Comparison of ENCODE assay signal across 7 mouse cellular contexts in the genomic region with DNA sequence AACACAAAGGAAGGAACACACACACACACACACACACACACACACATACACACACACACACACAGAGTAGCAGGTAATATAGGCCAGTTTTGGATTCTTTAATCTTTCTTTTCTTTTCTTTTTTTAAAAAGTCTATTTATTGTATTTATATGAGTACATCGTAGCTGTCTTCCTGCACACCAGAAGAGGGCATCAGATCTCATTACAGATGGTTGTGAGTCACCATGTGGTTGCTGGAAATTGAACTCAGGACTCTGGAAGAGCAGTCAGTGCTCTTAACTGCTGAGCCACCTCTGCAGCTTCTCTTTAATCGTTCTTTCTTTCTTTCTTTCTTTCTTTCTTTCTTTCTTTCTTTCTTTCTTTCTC. TPM values are rescaled to one million over a fixed set of nuclear protein-coding genes. Genes with fewer than 3 reads are reported as not detected.
DNase-seq lines count a peak whose midpoint lies in the region; ATAC-seq and TF ChIP-seq lines count a peak whose summit lies in the region.
"Not testable (repeated sequence)": the region's sequence is repeated elsewhere in the genome, so short reads cannot be mapped to it uniquely, and the experiment has no call there.

No protein-coding gene starts in this region.

- TF ChIP-seq POLR2A in ES-Bruce4 (IDR thresholded peaks at IDR 0.05; ENCODE audit: insufficient read depth, low read length): not testable (repeated sequence)

- H3K4me1 ChIP-seq in ES-Bruce4 (ENCODE audit: control insufficient read depth, insufficient read depth, low read length): not testable (repeated sequence)
- peaks cover 19% of the 10 kb centered on the region for H3K4me1 ChIP-seq in forebrain, embryonic 13.5 days
- H3K4me1 ChIP-seq in heart, embryonic 14.5 days (ENCODE audit: control insufficient read depth in 2 of 2, insufficient read depth in 2 of 2, low read length in 2 of 2): peaks cover 18 to 34% of the 10 kb centered on the region in 2 experiments
- H3K4me1 ChIP-seq in hindbrain, embryonic 16.5 days (ENCODE audit: control insufficient read depth, insufficient read depth, low read depth, low read length): peaks cover 13% of the 10 kb centered on the region
- H3K4me1 ChIP-seq in liver, embryonic 11.5 days (replicated peaks; ENCODE audit: control insufficient read depth, insufficient read depth, low read length): peaks cover 12% of the 10 kb centered on the region
- peaks cover 20% of the 10 kb centered on the region for H3K4me1 ChIP-seq in midbrain, embryonic 13.5 days (replicated peaks)
- peaks cover 25% of the 10 kb centered on the region for H3K4me1 ChIP-seq in neural tube, embryonic 15.5 days

- DNase-seq in liver, embryonic 11.5 days (ENCODE audit: low spot score): not testable (repeated sequence)

- 61% methylated on average over 2 of the region's 2 CpGs for WGBS in forebrain, embryonic 13.5 days
- WGBS in heart, embryonic 14.5 days: 85% methylated on average over 2 of the region's 2 CpGs
- 79% methylated on average over 2 of the region's 2 CpGs for WGBS in hindbrain, embryonic 16.5 days
- WGBS in liver, embryonic 11.5 days: 74% methylated on average over 2 of the region's 2 CpGs
- 57% methylated on average over 2 of the region's 2 CpGs for WGBS in midbrain, embryonic 13.5 days
- 84% methylated on average over 2 of the region's 2 CpGs for WGBS in neural tube, embryonic 15.5 days

- H3K27me3 ChIP-seq in ES-Bruce4 (ENCODE audit: control insufficient read depth, insufficient read depth, low read length, poor library complexity, severe bottlenecking); forebrain, embryonic 13.5 days; heart, embryonic 14.5 days (ENCODE audit: control insufficient read depth, insufficient read depth, low read length); hindbrain, embryonic 16.5 days (replicated peaks; ENCODE audit: control insufficient read depth, insufficient read depth, low read length); liver, embryonic 11.5 days (replicated peaks; ENCODE audit: control insufficient read depth, insufficient read depth, low read length); neural tube, embryonic 15.5 days (replicated peaks): not testable (repeated sequence)
- H3K27me3 ChIP-seq in midbrain, embryonic 13.5 days: peaks cover 11% of the 10 kb centered on the region; the same call in 1 of the 2 replicates

- peak overlapping the region; percentile 64; the same call in 1 of the 2 replicates for H3K9ac ChIP-seq in ES-Bruce4 (ENCODE audit: low read depth, poor library complexity, severe bottlenecking)
- H3K9ac ChIP-seq in forebrain, embryonic 13.5 days; heart, embryonic 14.5 days (ENCODE audit: low read length); hindbrain, embryonic 16.5 days (ENCODE audit: low read depth, low read length); liver, embryonic 11.5 days (ENCODE audit: low read depth, low read length); midbrain, embryonic 13.5 days (replicated peaks); neural tube, embryonic 15.5 days (replicated peaks): not testable (repeated sequence)

- peak overlapping the region; percentile 41 for H3K4me2 ChIP-seq in forebrain, embryonic 13.5 days
- H3K4me2 ChIP-seq in heart, embryonic 14.5 days (ENCODE audit: low read length): peak overlapping the region; percentile 63
- peak overlapping the region; percentile 36; the same call in 1 of the 2 replicates for H3K4me2 ChIP-seq in hindbrain, embryonic 16.5 days (ENCODE audit: low read length)
- peak overlapping the region; percentile 77 for H3K4me2 ChIP-seq in liver, embryonic 11.5 days
- peak overlapping the region; percentile 42 for H3K4me2 ChIP-seq in midbrain, embryonic 13.5 days (replicated peaks)
- H3K4me2 ChIP-seq in neural tube, embryonic 15.5 days: peak overlapping the region; percentile 43

- peak overlapping the region; percentile 93 for H3K27ac ChIP-seq in ES-Bruce4 (ENCODE audit: insufficient read depth, low read length)
- not testable (repeated sequence) for H3K27ac ChIP-seq in forebrain, embryonic 13.5 days; heart, embryonic 14.5 days (replicated peaks in 1 of 2; ENCODE audit: control insufficient read depth in 1 of 2, insufficient read depth in 1 of 2, low read depth in 2 of 2, low read length in 2 of 2); hindbrain, embryonic 16.5 days (ENCODE audit: low read depth, low read length); liver, embryonic 11.5 days (ENCODE audit: low read depth, low read length); midbrain, embryonic 13.5 days; neural tube, embryonic 15.5 days (replicated peaks)

- peak overlapping the region; percentile 66 for H3K4me3 ChIP-seq in ES-Bruce4 (ENCODE audit: low read depth, low read length)
- H3K4me3 ChIP-seq in forebrain, embryonic 13.5 days; heart, embryonic 14.5 days (ENCODE audit: control insufficient read depth in 1 of 2, insufficient read depth in 1 of 2, low read depth in 1 of 2, low read length in 2 of 2); hindbrain, embryonic 16.5 days (ENCODE audit: low read length); liver, embryonic 11.5 days (ENCODE audit: low read depth, low read length); midbrain, embryonic 13.5 days (replicated peaks); neural tube, embryonic 15.5 days (replicated peaks): not testable (repeated sequence)

- TF ChIP-seq EP300 in ES-Bruce4 (IDR thresholded peaks at IDR 0.05; ENCODE audit: insufficient read depth, low read depth, low read length): not testable (repeated sequence)

- peaks cover 11% of the 10 kb centered on the region for H3K9me3 ChIP-seq in ES-Bruce4 (replicated peaks; ENCODE audit: control insufficient read depth, insufficient read depth, low read length, poor library complexity, severe bottlenecking)
- H3K9me3 ChIP-seq in forebrain, embryonic 13.5 days (replicated peaks); heart, embryonic 14.5 days (ENCODE audit: control insufficient read depth, low read length); hindbrain, embryonic 16.5 days (ENCODE audit: control insufficient read depth, low read length); liver, embryonic 11.5 days (ENCODE audit: control insufficient read depth, low read length); midbrain, embryonic 13.5 days; neural tube, embryonic 15.5 days (replicated peaks): not testable (repeated sequence)

- TF ChIP-seq CTCF in ES-Bruce4 (IDR thresholded peaks at IDR 0.05; ENCODE audit: low read depth, low read length): not testable (repeated sequence)

- ATAC-seq in forebrain, embryonic 13.5 days; heart, embryonic 14.5 days (ENCODE audit: insufficient number of reproducible peaks, insufficient read depth, low FRiP score, low read depth); hindbrain, embryonic 16.5 days; liver, embryonic 11.5 days (replicated peaks; ENCODE audit: low FRiP score); midbrain, embryonic 13.5 days; neural tube, embryonic 15.5 days (ENCODE audit: low FRiP score): not testable (repeated sequence)

- H3K36me3 ChIP-seq in ES-Bruce4 (ENCODE audit: control insufficient read depth, insufficient read depth, low read length, poor library complexity, severe bottlenecking); forebrain, embryonic 13.5 days (ENCODE audit: poor library complexity, severe bottlenecking); heart, embryonic 14.5 days (ENCODE audit: control insufficient read depth, insufficient read depth, low read length); hindbrain, embryonic 16.5 days (ENCODE audit: control insufficient read depth, insufficient read depth, low read length); liver, embryonic 11.5 days (ENCODE audit: control insufficient read depth, insufficient read depth, low read length); midbrain, embryonic 13.5 days; neural tube, embryonic 15.5 days: not testable (repeated sequence)

RNA-seq across cellular contexts. Expression of gene Tmem154, which starts 10.2 kb away (rescaled TPM):
- 3.2 and 3.9 TPM in 2 replicates for polyA plus RNA-seq in ES-Bruce4 (2011; ENCODE audit: insufficient read depth, insufficient read length, low read depth, missing spikeins)
- 0.31 TPM in 2 replicates for polyA plus RNA-seq in forebrain, embryonic 13.5 days (2015; fragmentation: Nextera tagmentation; extraction: Ambion mirVana)
- 1.2 and 1.8 TPM in 2 replicates for polyA plus RNA-seq in heart, embryonic 14.5 days (2014; fragmentation: Nextera tagmentation; extraction: Ambion mirVana)
- 1.2 and 1.5 TPM in 2 replicates for polyA plus RNA-seq in hindbrain, embryonic 16.5 days (2015; fragmentation: Nextera tagmentation; extraction: Ambion mirVana)
- 0.60 and 0.89 TPM in 2 replicates for polyA plus RNA-seq in liver, embryonic 11.5 days (2014; fragmentation: Nextera tagmentation; extraction: Ambion mirVana)
- 0.73 and 1.1 TPM in 2 replicates for polyA plus RNA-seq in midbrain, embryonic 13.5 days (2015; fragmentation: Nextera tagmentation; extraction: Ambion mirVana)
- polyA plus RNA-seq in neural tube, embryonic 15.5 days (2015; fragmentation: Nextera tagmentation; extraction: Ambion mirVana): 0.97 and 2.5 TPM in 2 replicates
